Mouse (Mus musculus): ENCODE results near the gene Ttc13. TPM values are rescaled to one million over a fixed set of nuclear protein-coding genes. Genes with fewer than 3 reads are reported as not detected.
A peak's percentile ranks its signal among the peaks of the same experiment; 100 is the strongest.

Gene Ttc13
- polyA plus RNA-seq, 1 experiment from 2014 or later, result 60.4 TPM

DNA sequence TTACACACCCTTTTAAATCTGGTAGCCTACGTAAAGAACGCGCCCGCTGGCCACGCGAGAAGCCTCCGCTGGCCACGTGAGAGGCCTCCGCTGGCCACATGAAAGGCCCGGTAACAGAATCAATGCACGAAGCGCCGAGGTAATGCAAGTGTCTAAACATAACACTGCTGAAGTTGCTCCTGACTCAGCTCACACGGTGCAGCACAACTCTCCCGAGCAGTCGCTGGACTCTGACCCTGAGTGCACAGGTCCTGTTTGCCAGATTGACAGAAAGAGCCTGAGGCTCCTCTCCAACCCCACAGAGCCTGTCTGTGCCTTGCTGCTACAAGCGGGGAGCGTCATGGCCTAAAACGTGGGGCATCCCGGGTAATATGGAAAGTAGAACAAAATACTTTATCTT, 70.0 kb downstream of the Ttc13 start:
- H3K4me2 ChIP-seq, result no peak overlapping the region
- H3K9ac ChIP-seq, result no peak overlapping the region
- peaks cover 59% of the 10 kb centered on the region for H3K4me1 ChIP-seq (replicated peaks)
- no peak for ATAC-seq (ENCODE audit: low read depth)
- no peak overlapping the region for H3K4me3 ChIP-seq
- H3K27me3 ChIP-seq, result no peaks in the 10 kb centered on the region
- H3K9me3 ChIP-seq, result no peaks in the 10 kb centered on the region
- H3K36me3 ChIP-seq, result peaks cover 20% of the 10 kb centered on the region
- 92% methylated on average over 20 of the region's 20 CpGs for WGBS
- H3K27ac ChIP-seq (replicated peaks), result peak overlapping the region; percentile 9; the same call in 1 of the 2 replicates

DNA sequence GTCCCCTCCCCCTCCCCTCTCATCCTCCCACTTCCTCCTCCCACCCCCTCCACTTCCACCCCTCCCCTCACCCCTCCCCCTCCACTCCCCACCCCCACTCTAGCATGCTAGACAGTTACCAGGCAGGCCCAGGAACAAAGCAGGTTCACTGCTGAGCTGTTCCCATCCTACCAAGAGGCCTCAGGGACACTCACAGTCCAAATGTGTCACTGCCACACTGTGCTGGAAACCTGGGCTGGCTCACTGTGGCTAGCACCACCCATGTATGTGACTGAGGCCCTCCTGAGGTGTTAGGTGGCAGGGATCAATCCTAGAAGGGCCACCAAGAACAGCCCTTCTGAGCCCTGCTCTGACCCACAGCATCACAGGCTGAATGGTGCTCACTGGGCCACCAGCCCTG, 73.5 kb downstream of the Ttc13 start:
- no peak for ATAC-seq (ENCODE audit: low read depth)
- Histone ChIP-seq H3K27ac (replicated peaks) (peak overlapping the region; percentile 35; the same call in 1 of the 2 replicates), H3K4me3 (no peak overlapping the region)

DNA sequence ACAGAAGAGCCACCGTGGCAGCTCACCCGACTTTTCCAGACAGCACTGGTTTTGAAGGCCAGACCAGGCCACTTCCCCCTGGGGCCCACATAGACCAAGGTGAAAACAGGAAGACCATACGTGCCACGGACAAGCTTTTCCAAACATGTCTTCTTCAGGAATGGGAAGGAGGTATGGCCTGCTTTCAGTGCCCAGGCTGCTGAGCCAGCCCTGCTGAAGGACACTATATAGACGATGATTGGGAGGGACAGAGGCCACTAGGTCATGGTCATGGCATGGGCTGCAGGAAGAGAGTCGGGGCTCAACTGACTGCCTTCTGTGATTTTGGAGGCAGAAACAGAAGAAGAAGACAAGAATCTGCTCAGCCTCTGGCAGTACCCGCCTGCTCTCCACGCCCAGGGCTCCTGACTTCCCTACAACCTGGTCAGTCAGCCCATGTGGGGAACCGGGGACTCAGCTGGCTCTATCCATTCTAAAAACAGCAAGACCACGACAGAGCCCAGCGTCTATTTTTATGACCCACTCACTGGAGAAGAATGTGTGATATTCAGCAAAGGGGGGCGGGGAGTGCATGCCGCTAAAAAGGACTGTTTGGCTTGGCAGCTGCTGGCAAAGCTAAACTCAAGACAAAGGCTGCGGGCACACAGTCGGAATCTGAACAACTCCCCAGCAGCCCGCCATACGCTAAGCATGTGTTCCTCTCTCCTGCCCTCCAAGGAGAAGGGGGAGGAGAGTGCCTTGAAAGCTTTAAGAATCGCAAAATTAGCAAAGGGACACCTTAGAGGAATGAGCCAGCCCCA, 78.0 kb downstream of the Ttc13 start:
- peak overlapping the region; percentile 41; the same call in 1 of the 2 replicates for H3K9ac ChIP-seq
- peak overlapping the region; percentile 29 for H3K4me2 ChIP-seq
- no peak overlapping the region for H3K4me3 ChIP-seq
- no peaks in the 10 kb centered on the region for H3K27me3 ChIP-seq
- H3K36me3 ChIP-seq, result peaks cover 32% of the 10 kb centered on the region
- H3K27ac ChIP-seq (replicated peaks), result peak overlapping the region; percentile 81
- peaks cover 38% of the 10 kb centered on the region for H3K4me1 ChIP-seq (replicated peaks)
- WGBS, result 45% methylated on average over 18 of the region's 18 CpGs
- no peaks in the 10 kb centered on the region for H3K9me3 ChIP-seq
- peak; percentile 69 for ATAC-seq (ENCODE audit: low read depth)

More for the DNA sequence above, 73.5 kb downstream of the Ttc13 start:
- H3K36me3 ChIP-seq, result peaks cover 30% of the 10 kb centered on the region
- H3K4me1 ChIP-seq (replicated peaks), result peaks cover 55% of the 10 kb centered on the region
- no peak overlapping the region for H3K9ac ChIP-seq
- no peaks in the 10 kb centered on the region for H3K9me3 ChIP-seq
- H3K4me2 ChIP-seq, result no peak overlapping the region
- no peaks in the 10 kb centered on the region for H3K27me3 ChIP-seq

DNA sequence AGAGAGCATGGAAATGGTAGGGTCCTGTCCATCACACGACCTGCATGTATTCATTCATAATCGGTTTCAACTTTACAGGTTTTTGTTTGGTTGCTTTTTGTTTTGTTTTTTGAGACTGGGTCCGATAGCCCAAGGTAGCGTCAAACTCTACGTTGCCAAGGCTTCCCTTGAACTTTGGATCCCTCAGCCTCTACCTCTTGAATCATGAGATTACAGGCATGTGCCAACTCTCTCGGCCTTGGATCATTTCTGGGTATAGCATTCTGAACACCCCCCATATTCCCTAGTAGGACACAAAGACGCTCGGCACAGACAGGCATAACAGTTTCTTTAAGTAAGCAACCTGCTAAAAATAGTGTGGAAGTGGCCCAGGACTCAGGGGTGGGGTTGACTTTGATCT, 80.2 kb downstream of the Ttc13 start:
- no peaks in the 10 kb centered on the region for H3K27me3 ChIP-seq
- WGBS, result 93% methylated on average over 8 of the region's 8 CpGs
- H3K9me3 ChIP-seq, result no peaks in the 10 kb centered on the region
- peaks cover 28% of the 10 kb centered on the region for H3K4me1 ChIP-seq (replicated peaks)
- H3K36me3 ChIP-seq, result peaks cover 54% of the 10 kb centered on the region
- ATAC-seq (ENCODE audit: low read depth), result no peak
- H3K27ac ChIP-seq (replicated peaks), result no peak overlapping the region
- no peak overlapping the region for H3K9ac ChIP-seq
- no peak overlapping the region for H3K4me2 ChIP-seq
- no peak overlapping the region for H3K4me3 ChIP-seq

DNA sequence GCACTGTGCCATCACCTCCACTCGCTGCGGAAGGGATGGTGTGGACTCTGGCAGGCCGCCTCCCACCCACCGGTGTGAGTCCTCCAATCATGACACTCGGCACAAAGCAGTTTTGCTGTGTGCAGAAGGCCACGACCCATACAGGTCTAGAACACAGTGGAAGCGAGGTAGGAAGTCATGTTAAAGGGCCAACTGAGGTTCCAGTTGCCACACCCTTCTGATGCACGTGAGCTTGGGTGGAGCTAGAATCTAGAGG, 86.6 kb downstream of the Ttc13 start:
- 84% methylated on average over 8 of the region's 8 CpGs for WGBS
- no peak for ATAC-seq (ENCODE audit: low read depth)
- H3K27me3 ChIP-seq, result no peaks in the 10 kb centered on the region
- no peak overlapping the region for H3K4me3 ChIP-seq
- no peak overlapping the region for H3K27ac ChIP-seq (replicated peaks)
- H3K9ac ChIP-seq, result no peak overlapping the region
- H3K4me2 ChIP-seq, result no peak overlapping the region
- H3K4me1 ChIP-seq (replicated peaks), result no peaks in the 10 kb centered on the region
- peaks cover 47% of the 10 kb centered on the region for H3K36me3 ChIP-seq
- no peaks in the 10 kb centered on the region for H3K9me3 ChIP-seq

DNA sequence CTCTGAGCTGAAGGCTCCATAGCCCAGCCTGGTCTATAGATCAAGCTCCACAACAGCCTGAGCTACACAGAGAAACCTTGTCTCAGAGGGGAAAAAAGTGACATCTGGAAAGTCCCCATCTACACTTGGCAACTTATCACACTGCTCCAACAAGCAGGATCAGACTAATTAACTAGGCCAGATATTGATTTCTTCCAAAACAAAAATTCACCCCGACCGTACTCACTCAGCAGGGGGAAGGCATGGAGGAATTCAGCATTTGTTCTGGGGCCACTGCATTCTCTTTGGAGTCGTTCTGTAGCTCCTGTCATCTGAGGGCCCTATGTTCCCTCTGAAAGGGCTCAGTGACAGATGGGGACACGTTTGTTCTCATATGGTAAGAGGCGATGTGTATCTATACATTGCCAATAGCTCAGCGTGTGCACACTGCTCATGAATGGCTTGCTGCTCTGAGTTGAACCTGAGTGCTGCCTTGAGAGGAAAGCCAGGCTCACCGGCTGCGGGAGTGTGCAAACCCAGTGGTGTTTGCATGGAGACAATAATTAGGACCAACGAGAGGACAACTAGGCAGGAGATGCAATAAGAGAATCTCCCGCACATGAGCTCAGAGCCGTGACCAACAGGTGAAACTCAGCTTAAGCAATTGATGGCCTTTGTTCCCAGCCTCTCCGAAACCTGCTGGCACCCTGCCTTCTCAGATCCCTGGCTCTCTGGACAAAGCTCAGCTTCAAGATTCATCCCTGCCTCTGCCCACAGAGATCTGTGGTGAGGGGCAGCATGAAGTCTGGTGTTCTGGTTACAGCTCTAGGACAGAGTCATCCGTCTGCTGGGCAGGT, 87.2 kb downstream of the Ttc13 start:
- 77% methylated on average over 13 of the region's 13 CpGs for WGBS

DNA sequence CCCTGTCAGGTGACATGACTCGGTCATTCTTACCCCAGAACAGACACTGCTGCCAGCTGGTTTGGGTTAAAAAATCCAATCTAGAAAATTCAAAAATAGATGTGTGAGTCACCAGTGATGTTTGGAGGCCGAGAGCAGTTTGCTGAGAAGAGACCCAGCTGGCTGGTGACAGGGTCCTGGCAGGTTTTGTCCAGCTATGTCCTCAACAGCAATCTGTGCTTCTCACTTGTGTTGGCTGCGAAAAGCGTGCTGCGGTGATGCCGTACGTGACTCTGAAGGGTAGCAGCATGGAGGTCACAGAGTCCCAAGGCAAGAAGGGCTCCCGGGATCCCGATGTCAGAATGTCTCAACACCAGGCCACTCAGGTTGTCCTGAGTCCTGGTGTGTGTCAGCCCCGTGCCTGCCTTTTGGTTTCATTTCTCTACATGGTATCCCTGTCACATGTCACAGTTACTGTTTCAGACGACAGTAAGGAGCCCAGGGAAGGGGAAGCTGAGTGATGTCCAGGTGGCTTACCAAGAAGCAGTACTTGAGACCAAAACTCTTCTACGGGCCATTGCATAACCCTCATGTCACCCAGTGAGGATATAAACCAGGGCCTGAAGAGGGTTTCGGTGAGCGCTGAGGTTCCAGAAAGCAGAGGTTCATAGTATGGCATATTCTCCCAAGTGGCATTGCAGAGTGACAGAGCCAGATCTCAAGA, 88.6 kb downstream of the Ttc13 start:
- no peaks in the 10 kb centered on the region for H3K27me3 ChIP-seq

More for the DNA sequence above, 87.2 kb downstream of the Ttc13 start:
- no peaks in the 10 kb centered on the region for H3K27me3 ChIP-seq
- peaks cover 47% of the 10 kb centered on the region for H3K36me3 ChIP-seq
- H3K4me3 ChIP-seq, result no peak overlapping the region
- no peak overlapping the region for H3K4me2 ChIP-seq
- H3K27ac ChIP-seq (replicated peaks), result no peak overlapping the region
- H3K9me3 ChIP-seq, result no peaks in the 10 kb centered on the region
- no peaks in the 10 kb centered on the region for H3K4me1 ChIP-seq (replicated peaks)
- H3K9ac ChIP-seq, result no peak overlapping the region
- ATAC-seq (ENCODE audit: low read depth), result no peak

DNA sequence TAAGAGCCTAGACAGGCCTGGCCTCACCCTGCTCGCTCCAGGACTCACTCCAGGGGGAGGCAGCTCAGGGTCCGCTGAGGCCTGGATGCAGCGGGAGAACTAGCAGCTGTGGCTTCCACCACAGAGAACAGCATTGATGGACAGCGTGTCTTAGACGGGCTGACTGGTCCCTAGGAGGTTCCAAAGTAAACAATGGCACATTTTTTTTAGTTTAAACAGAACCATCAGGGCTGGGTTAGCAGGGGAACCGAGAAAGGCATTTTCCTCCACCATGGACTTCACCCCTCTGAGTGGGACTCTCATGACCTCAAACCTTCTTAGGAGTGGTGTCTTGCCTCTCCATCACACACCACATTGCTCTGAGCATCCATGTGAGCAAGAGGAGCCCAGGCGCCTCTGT, 89.8 kb downstream of the Ttc13 start:
- Histone ChIP-seq H3K36me3 (peaks cover 20% of the 10 kb centered on the region), H3K4me2 (no peak overlapping the region), H3K27me3 (no peaks in the 10 kb centered on the region), H3K4me3 (no peak overlapping the region), H3K27ac (replicated peaks) (no peak overlapping the region), H3K9me3 (no peaks in the 10 kb centered on the region), H3K4me1 (replicated peaks) (no peaks in the 10 kb centered on the region), H3K9ac (no peak overlapping the region)
- WGBS, result 59% methylated on average over 7 of the region's 7 CpGs
- no peak for ATAC-seq (ENCODE audit: low read depth)

More for the DNA sequence above, 88.6 kb downstream of the Ttc13 start:
- Histone ChIP-seq H3K27ac (replicated peaks) (no peak overlapping the region), H3K4me3 (no peak overlapping the region), H3K4me2 (no peak overlapping the region), H3K36me3 (peaks cover 32% of the 10 kb centered on the region), H3K9me3 (no peaks in the 10 kb centered on the region), H3K4me1 (replicated peaks) (no peaks in the 10 kb centered on the region), H3K9ac (no peak overlapping the region)
- 90% methylated on average over 14 of the region's 14 CpGs for WGBS
- no peak for ATAC-seq (ENCODE audit: low read depth)

DNA sequence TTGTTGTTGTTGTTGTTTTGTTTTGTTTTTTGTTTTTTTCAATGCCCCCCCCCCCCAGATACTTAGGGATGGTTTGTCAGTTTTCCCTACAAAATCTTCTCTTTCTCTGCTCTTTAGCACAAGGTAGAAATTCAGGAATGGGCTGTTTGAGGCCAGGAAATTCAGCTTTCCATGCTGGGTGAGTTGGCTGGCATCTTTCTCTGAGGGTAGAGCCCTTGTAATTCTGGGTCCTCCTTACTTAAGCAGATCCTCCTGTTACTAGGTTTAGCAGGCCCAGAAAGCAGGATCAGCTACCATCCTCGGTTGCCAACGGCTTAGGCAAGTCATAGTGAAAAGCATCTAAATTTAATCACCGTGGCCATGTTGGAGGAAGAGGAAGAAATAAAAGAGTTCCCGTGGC, 90.9 kb downstream of the Ttc13 start:
- 79% methylated on average over 4 of the region's 4 CpGs for WGBS
- no peak overlapping the region for H3K9ac ChIP-seq
- H3K27ac ChIP-seq (replicated peaks), result no peak overlapping the region
- ATAC-seq (ENCODE audit: low read depth), result no peak
- H3K9me3 ChIP-seq, result no peaks in the 10 kb centered on the region
- no peaks in the 10 kb centered on the region for H3K4me1 ChIP-seq (replicated peaks)
- H3K4me2 ChIP-seq, result no peak overlapping the region
- H3K4me3 ChIP-seq, result no peak overlapping the region
- peaks cover 9% of the 10 kb centered on the region for H3K36me3 ChIP-seq
- no peaks in the 10 kb centered on the region for H3K27me3 ChIP-seq

DNA sequence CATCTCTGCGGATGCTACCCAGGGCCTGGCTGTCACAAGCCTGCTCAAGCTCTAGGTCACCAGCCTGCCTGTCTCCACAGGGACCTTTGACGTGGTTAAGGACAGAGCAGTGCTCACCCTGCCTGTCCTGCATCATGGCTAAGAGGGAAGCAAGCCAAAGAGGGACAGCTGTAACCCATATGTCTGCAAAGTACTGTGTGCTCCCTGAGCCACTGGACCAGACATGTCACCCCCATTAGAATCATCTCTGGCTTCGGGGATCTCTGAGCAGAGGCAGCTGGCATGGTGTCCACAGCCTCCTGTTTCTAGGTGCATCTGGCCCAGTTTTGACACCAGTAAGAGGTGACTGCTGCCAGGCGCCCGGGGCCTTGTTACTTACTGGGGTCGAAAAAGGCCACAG, 91.3 kb downstream of the Ttc13 start:
- H3K27ac ChIP-seq (replicated peaks), result no peak overlapping the region
- H3K4me1 ChIP-seq (replicated peaks), result no peaks in the 10 kb centered on the region
- peaks cover 5% of the 10 kb centered on the region; the same call in 1 of the 2 replicates for H3K36me3 ChIP-seq
- H3K4me3 ChIP-seq, result no peak overlapping the region
- WGBS, result 82% methylated on average over 6 of the region's 6 CpGs
- no peaks in the 10 kb centered on the region for H3K9me3 ChIP-seq
- no peak overlapping the region for H3K4me2 ChIP-seq
- no peaks in the 10 kb centered on the region for H3K27me3 ChIP-seq
- no peak overlapping the region for H3K9ac ChIP-seq
- ATAC-seq (ENCODE audit: low read depth), result no peak

DNA sequence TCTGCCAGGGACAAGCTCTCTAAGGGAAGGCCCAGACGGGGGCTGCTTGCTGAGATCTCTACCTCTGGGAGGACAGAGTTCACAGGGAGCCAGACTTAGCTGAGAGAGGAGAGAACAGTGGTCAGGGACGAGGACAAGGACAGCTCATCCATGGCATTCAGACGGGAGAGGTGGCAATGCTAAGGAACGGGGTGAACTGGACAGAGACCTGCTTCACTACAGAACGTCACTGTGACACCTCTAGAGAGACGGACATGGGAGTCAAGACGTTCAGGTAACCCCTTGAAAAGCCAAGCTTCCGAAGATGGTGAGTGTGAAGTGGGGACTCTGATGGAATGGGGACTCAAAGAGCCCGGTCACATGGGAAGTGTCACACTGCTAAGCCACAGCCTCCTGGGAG, 95.5 kb downstream of the Ttc13 start:
- H3K27ac ChIP-seq (replicated peaks), result no peak overlapping the region
- H3K27me3 ChIP-seq, result no peaks in the 10 kb centered on the region
- no peak overlapping the region for H3K4me3 ChIP-seq
- H3K36me3 ChIP-seq, result no peaks in the 10 kb centered on the region
- ATAC-seq (ENCODE audit: low read depth), result no peak
- H3K9ac ChIP-seq, result no peak overlapping the region
- H3K4me1 ChIP-seq (replicated peaks), result peaks cover 12% of the 10 kb centered on the region; the same call in 1 of the 2 replicates
- no peaks in the 10 kb centered on the region for H3K9me3 ChIP-seq
- no peak overlapping the region for H3K4me2 ChIP-seq
- WGBS, result 85% methylated on average over 9 of the region's 9 CpGs
